Mouse (Mus musculus) ES-Bruce4 (cell line): ENCODE results near the gene Slc9a4. TPM values are rescaled to one million over a fixed set of nuclear protein-coding genes. Genes with fewer than 3 reads are reported as not detected.

Experiments used
- H3K27ac ChIP-seq: 2 replicates; pipeline ENCODE4 v1.5.1; 2012; ENCODE audit warnings: low read length, inconsistent platforms; ENCODE audit not compliant: insufficient read depth
- H3K27me3 ChIP-seq: 2 replicates; pipeline ENCODE4 v1.6.1; 2012; ENCODE audit warnings: mild to moderate bottlenecking, low read length, inconsistent platforms; ENCODE audit not compliant: control insufficient read depth, poor library complexity, insufficient read depth, severe bottlenecking
- H3K36me3 ChIP-seq: 2 replicates; pipeline ENCODE4 v1.6.1; 2012; ENCODE audit warnings: inconsistent platforms, mild to moderate bottlenecking, low read length, moderate library complexity; ENCODE audit not compliant: control insufficient read depth, poor library complexity, insufficient read depth, severe bottlenecking
- H3K4me1 ChIP-seq: one replicate; pipeline ENCODE4 v1.8.1; 2011; ENCODE audit warnings: low read length; ENCODE audit not compliant: control insufficient read depth, insufficient read depth
- H3K4me3 ChIP-seq: 2 replicates; pipeline ENCODE4 v1.5.1; 2011; ENCODE audit warnings: low read depth, mild to moderate bottlenecking, low read length
- H3K9ac ChIP-seq: 2 replicates; pipeline ENCODE4 v1.6.1; 2012; ENCODE audit warnings: low read depth, mild to moderate bottlenecking, inconsistent platforms; ENCODE audit not compliant: poor library complexity, severe bottlenecking
- H3K9me3 ChIP-seq: replicated peaks from 2 replicates; pipeline ENCODE4 v1.6.1; 2012; ENCODE audit warnings: mild to moderate bottlenecking, low read length, inconsistent platforms; ENCODE audit not compliant: control insufficient read depth, poor library complexity, insufficient read depth, severe bottlenecking
- CTCF ChIP-seq: IDR thresholded peaks from one replicate; pipeline ENCODE4 v1.8.1; 2011; ENCODE audit warnings: low read depth, low read length
- EP300 ChIP-seq: IDR thresholded peaks from 2 replicates; pipeline ENCODE4 v1.6.1; 2011; ENCODE audit warnings: low read depth, low read length; ENCODE audit not compliant: insufficient read depth
- POLR2A ChIP-seq: IDR thresholded peaks from one replicate; pipeline ENCODE4 v1.8.1; 2011; ENCODE audit warnings: low read length; ENCODE audit not compliant: insufficient read depth
- polyA plus RNA-seq: library from polyadenylated mRNA; stranded (reverse); fragments of >200 nt; gene quantifications from 2 replicates; pipeline ENCODE4 v1.2.4, GENCODE M21; 2011; ENCODE audit warnings: low read depth; ENCODE audit not compliant: missing spikeins, insufficient read depth, insufficient read length

Gene Slc9a4
- polyA plus RNA-seq, 1 experiment, result not detected

DNA sequence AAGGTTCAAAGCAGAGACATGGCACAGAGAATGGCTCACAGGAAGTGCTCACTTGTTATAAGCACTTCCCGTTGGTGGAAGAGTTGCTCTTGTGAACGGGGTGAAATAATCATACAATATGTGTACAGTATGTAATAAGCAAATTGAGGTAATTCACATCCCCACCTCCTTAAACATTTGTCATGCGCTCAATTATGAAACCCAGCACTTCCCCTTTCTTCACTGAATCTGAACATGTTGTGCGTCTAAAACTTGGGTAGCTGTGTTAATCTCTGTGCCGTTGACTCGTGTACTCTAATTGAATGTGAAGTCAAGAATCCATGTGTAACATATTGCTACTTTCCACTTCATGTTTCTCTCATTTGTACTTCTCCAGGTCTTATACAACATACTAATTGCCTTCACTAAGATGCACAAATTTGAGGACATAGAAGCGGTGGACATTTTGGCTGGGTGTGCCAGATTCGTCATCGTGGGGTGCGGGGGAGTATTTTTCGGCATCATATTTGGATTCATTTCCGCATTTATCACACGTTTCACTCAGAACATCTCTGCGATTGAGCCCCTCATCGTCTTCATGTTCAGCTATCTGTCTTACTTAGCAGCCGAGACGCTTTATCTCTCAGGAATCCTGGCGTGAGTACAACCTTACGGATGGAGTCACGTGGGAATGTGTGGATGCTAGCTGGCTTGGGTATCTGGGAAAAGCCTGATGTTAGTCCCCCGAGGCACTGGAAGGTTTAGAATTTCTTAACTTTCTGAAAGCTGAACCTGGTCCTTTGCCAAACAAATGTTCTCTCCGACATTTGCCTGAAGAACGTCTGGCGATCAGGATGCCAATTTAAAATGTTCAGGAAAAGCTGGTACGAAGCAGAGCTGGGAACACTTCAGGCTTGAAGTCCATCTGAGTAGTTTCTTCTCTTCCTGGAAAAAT, 20.8 kb downstream of the Slc9a4 start:
- no peak overlapping the region for H3K9ac ChIP-seq
- H3K4me1 ChIP-seq, result no peaks in the 10 kb centered on the region
- TF ChIP-seq CTCF (no peak), EP300 (no peak), POLR2A (no peak)
- no peak overlapping the region for H3K4me3 ChIP-seq
- H3K27me3 ChIP-seq, result no peaks in the 10 kb centered on the region
- H3K36me3 ChIP-seq, result no peaks in the 10 kb centered on the region
- H3K27ac ChIP-seq, result no peak overlapping the region
- no peaks in the 10 kb centered on the region for H3K9me3 ChIP-seq

DNA sequence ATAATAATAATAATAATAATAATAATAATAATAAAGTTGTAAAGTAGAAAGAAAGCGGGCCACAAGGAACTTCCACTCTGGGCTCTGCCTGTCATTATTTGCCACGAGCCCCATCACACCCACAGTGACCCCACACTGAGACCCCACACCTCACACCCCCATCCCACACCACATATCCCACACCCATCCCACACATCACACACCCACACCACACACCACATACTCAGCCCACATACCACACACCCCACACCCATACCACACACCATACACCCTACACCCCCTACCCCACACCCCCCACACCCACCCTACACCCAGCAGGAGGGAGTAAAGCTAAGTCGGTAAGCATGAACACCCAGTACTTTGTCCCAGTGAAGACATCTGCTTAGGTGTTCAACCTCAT, 21.6 kb downstream of the Slc9a4 start:
- Histone ChIP-seq H3K9ac (no peak overlapping the region), H3K9me3 (no peaks in the 10 kb centered on the region), H3K27me3 (no peaks in the 10 kb centered on the region), H3K4me1 (no peaks in the 10 kb centered on the region), H3K36me3 (no peaks in the 10 kb centered on the region), H3K27ac (no peak overlapping the region), H3K4me3 (no peak overlapping the region)
- TF ChIP-seq POLR2A (no peak), CTCF (no peak), EP300 (no peak)

DNA sequence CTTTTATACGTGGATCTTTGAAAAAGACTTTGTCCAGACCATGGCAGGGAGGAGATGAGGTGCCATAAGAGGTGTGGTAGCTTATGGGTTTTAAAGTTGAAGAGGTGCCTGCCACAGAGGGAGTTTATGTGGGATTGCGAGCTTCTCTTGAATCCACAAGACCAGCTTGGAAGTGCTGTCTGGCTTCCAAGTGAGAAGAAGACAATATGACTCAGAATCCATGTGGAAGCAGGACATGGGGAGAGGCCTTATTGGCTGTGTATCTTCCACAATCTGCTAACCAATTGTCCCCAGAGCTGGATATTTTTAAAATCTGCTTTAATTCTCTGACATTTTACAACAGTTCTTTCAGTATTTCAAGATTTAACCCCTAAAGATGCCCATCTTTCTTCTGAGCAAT, 33.3 kb downstream of the Slc9a4 start:
- Histone ChIP-seq H3K27me3 (no peaks in the 10 kb centered on the region), H3K9me3 (no peaks in the 10 kb centered on the region), H3K4me3 (no peak overlapping the region), H3K4me1 (no peaks in the 10 kb centered on the region), H3K9ac (no peak overlapping the region), H3K27ac (no peak overlapping the region), H3K36me3 (no peaks in the 10 kb centered on the region)
- TF ChIP-seq POLR2A (no peak), EP300 (no peak), CTCF (no peak)

DNA sequence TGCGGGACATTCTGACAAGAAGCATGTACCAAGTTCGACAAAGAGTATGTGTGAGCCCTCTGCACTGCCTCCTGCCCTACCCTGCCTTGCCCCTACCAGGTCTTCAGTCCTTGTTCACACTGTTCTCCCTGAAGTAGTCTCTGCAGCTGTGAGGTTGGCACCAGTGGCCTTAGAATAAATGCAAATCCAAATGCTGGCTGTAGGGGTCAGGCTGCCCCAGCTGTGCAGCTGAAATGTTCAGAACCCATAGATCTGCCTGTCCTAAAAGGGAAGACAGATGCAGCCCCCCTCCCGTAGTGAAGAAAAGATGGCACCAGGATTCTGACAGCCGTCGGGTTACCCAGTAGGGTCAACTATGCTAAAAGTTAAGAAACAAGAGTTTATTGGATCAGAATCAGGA, 39.2 kb downstream of the Slc9a4 start:
- H3K9ac ChIP-seq, result no peak overlapping the region
- no peaks in the 10 kb centered on the region for H3K36me3 ChIP-seq
- no peak overlapping the region for H3K27ac ChIP-seq
- peak; percentile 13 for TF ChIP-seq CTCF
- TF ChIP-seq EP300, result no peak
- no peak for TF ChIP-seq POLR2A
- H3K4me1 ChIP-seq, result no peaks in the 10 kb centered on the region
- no peak overlapping the region for H3K4me3 ChIP-seq
- H3K9me3 ChIP-seq, result no peaks in the 10 kb centered on the region
- no peaks in the 10 kb centered on the region for H3K27me3 ChIP-seq

DNA sequence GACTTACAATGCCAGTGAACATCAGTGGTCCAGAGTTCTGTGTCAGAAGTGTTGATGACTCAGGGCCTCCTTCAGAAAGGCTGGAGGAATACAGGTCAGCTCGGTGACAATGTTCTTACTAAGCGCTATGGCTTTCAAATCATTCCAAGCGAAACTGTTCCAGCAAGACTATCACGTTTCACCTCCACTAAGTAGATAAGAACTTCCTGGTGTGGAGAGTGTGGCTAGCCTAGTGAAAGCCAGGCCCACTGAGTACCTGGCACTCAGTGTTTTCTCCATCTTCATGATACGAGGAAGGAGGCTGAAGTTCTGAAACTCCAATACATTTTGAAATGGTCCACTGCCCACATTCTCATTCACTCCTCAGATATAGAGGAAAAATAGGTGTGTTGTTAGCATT, 40.0 kb downstream of the Slc9a4 start:
- Histone ChIP-seq H3K4me1 (no peaks in the 10 kb centered on the region), H3K4me3 (no peak overlapping the region), H3K9ac (no peak overlapping the region), H3K36me3 (no peaks in the 10 kb centered on the region), H3K27ac (no peak overlapping the region), H3K27me3 (no peaks in the 10 kb centered on the region), H3K9me3 (no peaks in the 10 kb centered on the region)
- TF ChIP-seq POLR2A, result no peak
- TF ChIP-seq EP300, result no peak
- no peak for TF ChIP-seq CTCF

DNA sequence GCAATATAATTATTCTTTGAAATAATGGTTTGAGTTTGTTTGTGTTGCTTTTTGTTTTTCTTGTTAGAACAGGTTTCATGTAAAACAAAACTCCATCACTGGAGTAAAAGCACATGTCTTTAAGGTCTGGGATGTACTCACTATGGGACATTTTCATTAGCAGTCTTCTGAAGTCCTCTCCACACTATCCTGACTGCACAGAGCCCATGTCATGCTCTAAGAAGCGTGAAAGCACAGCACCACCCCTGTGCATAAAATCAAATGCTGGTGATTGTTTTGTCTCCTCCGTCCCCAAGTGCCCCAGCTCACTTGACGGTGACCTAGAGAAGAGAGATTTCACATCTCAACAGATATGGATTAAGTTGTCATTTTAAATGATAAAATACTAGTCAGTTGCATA, 45.1 kb downstream of the Slc9a4 start:
- Histone ChIP-seq H3K36me3 (no peaks in the 10 kb centered on the region), H3K27ac (no peak overlapping the region), H3K27me3 (no peaks in the 10 kb centered on the region), H3K9me3 (no peaks in the 10 kb centered on the region), H3K4me1 (no peaks in the 10 kb centered on the region), H3K4me3 (no peak overlapping the region), H3K9ac (no peak overlapping the region)
- TF ChIP-seq CTCF (no peak), POLR2A (no peak), EP300 (no peak)
